Mouse (Mus musculus): ENCODE results near the gene Ezr.

Ezr gene

GRCm38 (mm10) chr17:6769602-6770001, 13.0 kb downstream of the Ezr start:
- DNase-seq (ENCODE audit: low spot score in 2 of 2), result no peak

- DNase-seq (ENCODE audit: low spot score in 2 of 2), result no peak
These were observed 14.2 kb downstream of the Ezr start for GRCm38 (mm10) chr17:6768301-6768788.

- DNase-seq (ENCODE audit: low spot score in 2 of 2), result no peak
These were observed 14.8 kb downstream of the Ezr start for GRCm38 (mm10) chr17:6767771-6768170.

GRCm38 (mm10) chr17:6766823-6767222, 15.8 kb downstream of the Ezr start:
- DNase-seq (ENCODE audit: low spot score in 2 of 2), result no peak

- DNase-seq (ENCODE audit: low spot score in 2 of 2), result no peak
These were observed 16.7 kb downstream of the Ezr start for GRCm38 (mm10) chr17:6765886-6766285.

- no peak for DNase-seq (ENCODE audit: low spot score in 2 of 2)
These were observed 17.9 kb downstream of the Ezr start for GRCm38 (mm10) chr17:6764730-6765129.

- DNase-seq (ENCODE audit: low spot score in 2 of 2), result no peak
These were observed 18.4 kb downstream of the Ezr start for GRCm38 (mm10) chr17:6764227-6764593.

- no peak for DNase-seq (ENCODE audit: low spot score in 2 of 2)
These were observed 18.9 kb downstream of the Ezr start for GRCm38 (mm10) chr17:6763513-6764226.

GRCm38 (mm10) chr17:6759717-6760292, 22.8 kb downstream of the Ezr start:
- DNase-seq (ENCODE audit: low spot score in 2 of 2), result no peak

GRCm38 (mm10) chr17:6758845-6759244, 23.7 kb downstream of the Ezr start:
- DNase-seq (ENCODE audit: low spot score in 2 of 2), result no peak

GRCm38 (mm10) chr17:6757902-6758301, 24.7 kb downstream of the Ezr start:
- DNase-seq (ENCODE audit: low spot score in 2 of 2), result no peak

GRCm38 (mm10) chr17:6755873-6756272, 26.7 kb downstream of the Ezr start:
- DNase-seq (ENCODE audit: low spot score in 2 of 2), result no peak

GRCm38 (mm10) chr17:6755176-6755575, 27.4 kb downstream of the Ezr start:
- no peak for DNase-seq (ENCODE audit: low spot score in 2 of 2)

GRCm38 (mm10) chr17:6752375-6752774, 30.2 kb downstream of the Ezr start:
- no peak for DNase-seq (ENCODE audit: low spot score in 2 of 2)

- no peak for DNase-seq (ENCODE audit: low spot score in 2 of 2)
These were observed 31.2 kb downstream of the Ezr start for GRCm38 (mm10) chr17:6751221-6751859.

- no peak for DNase-seq (ENCODE audit: low spot score in 2 of 2)
These were observed 33.7 kb downstream of the Ezr start for GRCm38 (mm10) chr17:6748779-6749464.

- no peak for DNase-seq (ENCODE audit: low spot score in 2 of 2)
These were observed 35.1 kb downstream of the Ezr start for GRCm38 (mm10) chr17:6747478-6747877.

- peak in 1 of 2 experiments; percentile 55 for DNase-seq (ENCODE audit: low spot score in 2 of 2)
These were observed 35.9 kb downstream of the Ezr start for GRCm38 (mm10) chr17:6746452-6747231.

GRCm38 (mm10) chr17:6745975-6746374, 36.6 kb downstream of the Ezr start:
- DNase-seq (ENCODE audit: low spot score in 2 of 2), result no peak

- no peak for DNase-seq (ENCODE audit: low spot score in 2 of 2)
These were observed 37.1 kb downstream of the Ezr start for GRCm38 (mm10) chr17:6745503-6745902.

- DNase-seq (ENCODE audit: low spot score in 2 of 2), result no peak
These were observed 37.7 kb downstream of the Ezr start for GRCm38 (mm10) chr17:6744871-6745270.

GRCm38 (mm10) chr17:6744366-6744765, 38.2 kb downstream of the Ezr start:
- no peak for DNase-seq (ENCODE audit: low spot score in 2 of 2)

Measured in spleen, postnatal 4 days (tissue).